Mouse (Mus musculus): ENCODE data around the gene Apbb2.

- no peak for TF ChIP-seq CTCF (conservative IDR thresholded peaks at IDR 0.05; ENCODE audit: low read length)
- TF ChIP-seq NANOG (IDR thresholded peaks at IDR 0.05; ENCODE audit: borderline replicate concordance, low read length): no peak
- TF ChIP-seq POU5F1 (IDR thresholded peaks at IDR 0.05; ENCODE audit: borderline replicate concordance, low read length): no peak
These were observed 323.6 kb downstream of the Apbb2 start for GRCm38 (mm10) chr5:66294952-66295351.
